Mouse (Mus musculus): Measurements from ENCODE around the gene Rhbdl3.

- TF ChIP-seq CTCF (IDR thresholded peaks at IDR 0.05; ENCODE audit: insufficient read depth, low read length) (no peak), POLR2A (IDR thresholded peaks at IDR 0.05; ENCODE audit: borderline replicate concordance, extremely low read depth, low read depth, low read length) (no peak)
Observed at GRCm38 (mm10) chr11:80275011-80275410, 25.7 kb upstream of the Rhbdl3 start.

All from lung, adult 2 months (tissue).